Mouse (Mus musculus) heart, postnatal 14 days (tissue): Measurements from ENCODE around the gene Sh3pxd2a. TPM values are rescaled to one million over a fixed set of nuclear protein-coding genes. Genes with fewer than 3 reads are reported as not detected.
A peak's percentile ranks its signal among the peaks of the same experiment; 100 is the strongest.

Experiments
- DNase-seq, 2 experiments: peaks; one replicate each; pipeline ENCODE4 v3.0.0; 2021 to 2022
- intact Hi-C: fragments of 180-260 bp; cut with DNase I; formaldehyde crosslinking; loops from one replicate; pipeline ENCODE4 v1.15.1; 2025
- total RNA-seq, 2 experiments: library from RNA; stranded (reverse); gene quantifications; 2 replicates each; pipeline ENCODE4 v1.2.3; 2021

Sh3pxd2a gene
- total RNA-seq, 2 experiments from 2014 or later, result 75.2 to 75.9 TPM

DNA sequence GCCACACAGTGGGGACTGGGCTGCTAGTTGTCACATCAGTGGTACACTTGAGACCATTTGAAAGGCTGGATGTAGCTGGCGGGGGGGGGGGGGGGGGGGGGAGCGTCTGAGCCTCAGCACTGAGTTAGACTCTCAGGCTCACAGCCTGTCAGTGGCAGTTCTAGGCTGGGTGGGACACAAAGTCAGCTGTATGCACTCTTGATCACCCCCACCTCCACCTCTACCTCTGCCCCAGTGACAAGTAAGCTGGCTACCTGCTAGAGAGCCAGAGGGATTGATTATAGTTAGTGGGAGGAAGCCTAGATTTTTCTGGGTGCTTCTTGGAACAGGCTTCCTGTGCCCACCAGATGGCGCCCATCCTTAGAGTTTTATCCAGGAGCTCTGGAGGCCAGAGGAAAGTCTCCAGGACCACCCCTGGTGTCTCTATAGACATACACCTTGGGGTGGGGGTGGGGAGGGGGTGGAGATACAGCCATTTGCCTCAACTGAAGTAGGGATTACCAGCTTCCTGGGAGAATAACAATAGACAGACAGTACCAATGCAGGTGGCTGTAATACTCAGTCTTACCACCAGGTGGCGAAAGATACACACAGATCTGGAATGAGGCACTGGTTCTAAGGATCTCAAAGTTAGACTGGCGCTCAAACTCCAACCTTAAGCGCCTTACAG, 107.9 kb downstream of the Sh3pxd2a start:
- intact Hi-C loops, result loop anchor here (1.0 to 10.0 kb wide), 5 partner anchors 46 to 468 kb away; partner anchors contain the start of gene Sh3pxd2a
- peak; percentile 81 to 89 for DNase-seq

GRCm38 (mm10) chr19:47354456-47354855, 109.7 kb downstream of the Sh3pxd2a start:
- no peak for DNase-seq
- intact Hi-C loops, result loop anchor here (10.0 kb wide), 1 partner anchor 470 kb away; no protein-coding TSS in a partner anchor

GRCm38 (mm10) chr19:47349043-47349442, 115.2 kb downstream of the Sh3pxd2a start:
- DNase-seq, result no peak
- intact Hi-C loops, result no loop called here

DNA sequence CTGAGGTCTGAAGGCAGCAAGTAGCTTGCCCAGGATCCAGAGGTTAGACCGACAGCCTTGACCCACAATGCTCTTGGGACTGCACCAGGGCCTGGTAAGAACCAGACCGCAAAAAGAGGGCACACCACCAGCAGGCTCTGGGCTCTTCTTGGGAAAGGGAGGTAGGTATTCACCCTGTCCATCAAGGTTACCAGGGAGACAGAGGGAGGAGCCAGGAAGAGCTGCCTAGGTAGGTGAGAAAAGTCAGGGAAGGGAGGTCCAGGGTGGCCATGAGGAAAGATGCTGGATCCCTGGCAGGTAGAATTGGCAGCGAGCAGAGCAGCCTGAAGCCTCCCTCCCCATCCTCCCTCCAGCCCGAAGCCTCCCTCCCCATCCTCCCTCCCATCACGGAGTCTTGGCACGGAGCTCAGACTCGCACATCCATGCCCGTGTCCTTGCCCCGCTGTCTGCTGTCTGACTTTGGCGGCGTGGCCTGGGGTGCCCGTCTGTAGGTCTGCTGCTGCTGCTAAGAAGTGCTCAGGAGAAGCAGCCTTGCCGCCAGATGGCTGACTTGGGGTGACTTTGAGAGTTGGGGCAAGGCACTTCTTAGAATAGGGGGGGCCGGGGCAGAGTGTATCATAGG, 115.7 kb downstream of the Sh3pxd2a start:
- no peak for DNase-seq
- intact Hi-C loops, result no loop called here

GRCm38 (mm10) chr19:47347021-47347643, 117.1 kb downstream of the Sh3pxd2a start:
- intact Hi-C loops, result no loop called here
- no peak for DNase-seq

- DNase-seq, result no peak
These were observed 117.6 kb downstream of the Sh3pxd2a start for GRCm38 (mm10) chr19:47346606-47347005.

DNA sequence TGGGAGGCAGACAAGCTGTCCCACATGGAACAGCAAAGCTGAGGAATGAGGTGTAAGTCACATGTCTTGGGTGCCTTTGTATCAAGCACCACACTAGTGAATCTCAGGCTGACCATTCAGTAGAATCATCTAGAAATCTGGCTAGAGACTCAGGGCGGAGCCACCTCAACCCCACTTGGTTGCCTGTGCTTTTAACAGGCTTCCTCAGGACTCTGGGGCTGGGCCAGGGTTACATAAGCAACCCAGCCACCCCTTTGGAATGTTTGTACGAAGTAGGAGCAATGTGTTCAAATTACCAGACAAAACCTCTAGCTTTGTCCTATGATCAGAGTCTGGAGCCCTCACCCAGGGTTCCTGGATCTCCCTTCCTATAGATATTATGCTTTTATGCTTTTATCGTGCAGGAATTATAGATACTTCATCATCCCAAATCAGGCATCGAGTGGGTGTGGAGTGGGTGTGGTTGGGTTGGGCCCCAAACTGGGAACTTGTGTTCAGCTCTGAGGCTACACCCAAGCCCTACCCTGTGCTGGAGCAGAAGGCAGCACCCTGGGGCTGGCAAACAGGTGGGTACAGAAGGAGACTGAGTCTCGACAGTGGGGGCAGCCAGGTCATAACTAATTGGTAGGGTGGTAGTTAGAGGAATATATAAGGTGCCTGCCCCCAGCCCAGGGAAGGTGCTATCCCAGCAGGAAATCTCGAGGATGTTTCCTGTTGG, 118.2 kb downstream of the Sh3pxd2a start:
- peak in 1 of 2 experiments; percentile 39 for DNase-seq
- intact Hi-C loops, result no loop called here

More at GRCm38 (mm10) chr19:47346606-47347005, 117.6 kb downstream of the Sh3pxd2a start:
- intact Hi-C loops, result no loop called here

DNA sequence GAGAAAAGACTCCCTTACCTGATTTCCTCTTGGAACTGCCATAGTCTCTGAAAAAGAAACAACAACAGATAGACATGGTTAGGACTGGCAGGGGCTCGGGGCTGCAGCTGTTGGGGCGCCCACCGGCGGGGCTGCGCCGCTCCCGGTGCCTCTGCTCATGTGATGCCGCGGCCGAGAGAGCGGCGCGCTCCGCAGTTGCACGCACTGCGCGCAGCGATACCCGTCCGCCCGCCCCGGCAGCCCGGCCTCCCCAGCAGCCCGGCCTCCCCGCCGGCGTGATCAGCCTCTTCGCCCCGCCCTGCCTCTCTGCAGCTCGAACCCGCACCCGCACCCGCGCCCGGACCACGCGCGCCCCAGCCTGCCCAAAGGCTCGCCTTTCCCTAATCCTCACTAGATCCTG, 120.8 kb downstream of the Sh3pxd2a start:
- intact Hi-C loops, result no loop called here
- no peak for DNase-seq

DNA sequence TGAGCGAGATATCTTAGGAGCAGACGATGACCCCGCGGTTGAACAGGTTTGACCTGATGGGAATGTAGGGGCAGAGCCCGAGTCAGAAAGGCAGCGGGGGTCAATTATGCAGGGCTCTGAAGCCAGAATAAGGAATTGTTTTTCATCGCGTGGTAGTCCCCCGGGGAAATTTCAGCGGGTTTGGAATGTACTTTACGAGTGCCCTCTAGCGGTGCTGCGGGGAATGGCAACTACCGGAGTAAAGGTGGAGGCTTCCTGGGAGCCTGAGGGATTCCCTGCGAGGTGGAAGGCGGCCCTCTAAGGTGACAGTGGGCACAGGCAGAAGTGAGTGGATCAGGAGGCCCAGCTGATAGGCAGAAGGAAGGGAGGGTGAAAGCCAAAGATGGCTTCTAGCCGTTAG, 125.0 kb downstream of the Sh3pxd2a start:
- peak; percentile 82 to 90 for DNase-seq
- intact Hi-C loops, result loop anchor here (2.0 kb wide), 2 partner anchors 18 to 162 kb away; no protein-coding TSS in a partner anchor

DNA sequence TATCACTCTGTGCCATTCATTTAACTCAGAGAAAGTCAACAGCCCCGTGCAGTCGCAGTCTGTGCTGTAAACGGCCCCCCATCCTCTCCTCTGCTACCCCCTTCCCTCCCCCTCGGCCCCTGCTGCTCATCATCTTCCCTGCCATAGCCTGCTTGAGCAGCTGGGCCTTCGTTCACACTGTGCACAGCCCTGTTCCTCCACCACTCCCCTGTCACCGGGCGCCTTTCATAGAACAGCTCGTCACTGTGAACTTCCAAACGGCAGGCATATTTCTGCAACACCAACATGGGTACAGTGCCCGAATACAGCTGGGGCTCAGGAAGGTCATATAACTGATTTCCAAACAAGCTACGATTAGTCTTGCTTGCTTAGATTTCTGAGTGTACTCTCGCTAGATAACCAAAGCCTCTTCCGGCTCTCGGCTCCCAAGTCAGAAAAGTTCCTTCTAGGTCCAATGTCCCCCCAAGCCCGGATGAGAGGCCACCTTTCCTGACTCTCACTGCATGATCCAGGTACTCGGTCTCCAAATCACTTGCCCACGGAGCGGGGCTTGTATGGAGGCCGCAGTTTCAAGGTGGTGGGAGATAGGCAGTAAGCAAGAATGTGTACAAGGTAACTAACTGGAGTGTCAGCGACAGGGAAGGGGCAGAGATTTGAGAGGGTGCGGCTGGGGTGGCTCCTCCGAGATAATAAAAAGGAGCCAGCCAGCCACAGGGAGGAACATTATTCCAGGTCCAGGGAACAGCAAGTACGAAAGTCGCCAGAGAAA, 125.6 kb downstream of the Sh3pxd2a start:
- intact Hi-C loops, result loop anchor here (1.0 to 2.0 kb wide), 3 partner anchors 18 to 162 kb away; no protein-coding TSS in a partner anchor
- DNase-seq, result no peak

GRCm38 (mm10) chr19:47337743-47338142, 126.5 kb downstream of the Sh3pxd2a start:
- peak; percentile 92 to 97 for DNase-seq
- intact Hi-C loops, result loop anchor here (1.0 to 2.0 kb wide), 3 partner anchors 17 to 161 kb away; no protein-coding TSS in a partner anchor

DNA sequence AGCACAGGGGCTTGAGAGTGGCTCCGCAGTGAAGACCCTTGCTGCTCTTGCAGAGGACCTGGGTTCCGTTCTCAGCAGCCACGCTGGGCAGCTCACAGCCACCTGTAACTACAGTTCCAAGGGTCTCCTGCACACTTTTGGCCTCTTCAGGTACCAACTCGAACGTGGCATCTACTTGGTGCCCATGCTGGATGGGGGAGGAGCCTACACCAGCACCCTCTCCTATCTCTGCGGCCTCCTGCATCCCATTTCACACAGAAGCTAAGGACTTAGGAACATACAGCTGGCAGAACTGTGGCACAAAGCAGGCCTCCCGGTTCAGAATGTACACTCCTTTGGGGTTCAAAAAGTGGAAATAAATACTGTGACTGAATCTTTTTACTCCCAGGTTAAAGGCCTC, 127.0 kb downstream of the Sh3pxd2a start:
- intact Hi-C loops, result no loop called here
- DNase-seq, result no peak

DNA sequence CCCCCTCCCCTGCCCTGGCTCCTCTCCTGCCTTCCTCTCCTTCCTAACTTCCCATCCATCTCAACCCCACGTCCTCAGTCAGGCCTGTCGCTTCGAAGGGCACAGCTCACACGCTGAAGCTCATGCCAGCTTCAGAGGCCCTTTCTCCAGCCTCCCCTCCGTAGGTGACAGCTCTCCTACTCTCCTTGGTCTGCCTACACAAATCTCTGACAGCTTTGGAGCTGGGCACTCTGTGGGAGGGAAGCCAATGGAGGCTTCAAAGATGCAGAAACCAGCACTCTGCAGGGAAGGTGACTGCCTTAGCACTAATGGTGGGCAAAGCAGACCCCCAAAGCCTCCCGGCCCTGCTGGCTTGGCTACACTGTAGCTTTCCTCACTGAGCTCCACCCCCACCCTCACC, 128.9 kb downstream of the Sh3pxd2a start:
- intact Hi-C loops, result no loop called here
- DNase-seq, result no peak

GRCm38 (mm10) chr19:47334713-47335112, 129.5 kb downstream of the Sh3pxd2a start:
- DNase-seq, result no peak
- intact Hi-C loops, result no loop called here

DNA sequence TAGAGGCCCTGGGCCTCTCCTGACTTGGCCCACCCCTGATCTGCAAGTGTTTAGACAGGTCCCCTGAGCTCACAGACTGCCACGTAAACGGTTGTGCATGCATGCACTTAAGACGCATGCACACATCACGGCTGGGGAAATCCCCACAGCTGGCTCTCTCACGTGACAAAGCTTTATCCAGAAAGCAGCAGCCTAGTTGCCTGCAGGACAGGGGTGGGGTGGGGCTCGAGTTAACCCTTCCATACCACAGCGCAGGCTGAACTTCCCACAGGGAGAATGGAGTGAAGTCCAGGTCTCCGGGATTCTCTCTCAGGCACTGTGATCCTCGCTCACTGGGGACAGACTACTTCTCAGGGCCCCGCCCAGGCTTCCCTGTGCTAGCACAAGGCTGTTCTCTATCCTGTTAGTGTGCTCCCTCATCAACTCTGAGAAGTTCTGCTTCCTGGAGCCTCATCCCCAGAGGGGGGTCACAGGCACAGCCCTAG, 133.4 kb downstream of the Sh3pxd2a start:
- peak; percentile 59 to 66 for DNase-seq
- intact Hi-C loops, result no loop called here

GRCm38 (mm10) chr19:47329102-47329501, 135.1 kb downstream of the Sh3pxd2a start:
- intact Hi-C loops, result no loop called here
- DNase-seq, result no peak

DNA sequence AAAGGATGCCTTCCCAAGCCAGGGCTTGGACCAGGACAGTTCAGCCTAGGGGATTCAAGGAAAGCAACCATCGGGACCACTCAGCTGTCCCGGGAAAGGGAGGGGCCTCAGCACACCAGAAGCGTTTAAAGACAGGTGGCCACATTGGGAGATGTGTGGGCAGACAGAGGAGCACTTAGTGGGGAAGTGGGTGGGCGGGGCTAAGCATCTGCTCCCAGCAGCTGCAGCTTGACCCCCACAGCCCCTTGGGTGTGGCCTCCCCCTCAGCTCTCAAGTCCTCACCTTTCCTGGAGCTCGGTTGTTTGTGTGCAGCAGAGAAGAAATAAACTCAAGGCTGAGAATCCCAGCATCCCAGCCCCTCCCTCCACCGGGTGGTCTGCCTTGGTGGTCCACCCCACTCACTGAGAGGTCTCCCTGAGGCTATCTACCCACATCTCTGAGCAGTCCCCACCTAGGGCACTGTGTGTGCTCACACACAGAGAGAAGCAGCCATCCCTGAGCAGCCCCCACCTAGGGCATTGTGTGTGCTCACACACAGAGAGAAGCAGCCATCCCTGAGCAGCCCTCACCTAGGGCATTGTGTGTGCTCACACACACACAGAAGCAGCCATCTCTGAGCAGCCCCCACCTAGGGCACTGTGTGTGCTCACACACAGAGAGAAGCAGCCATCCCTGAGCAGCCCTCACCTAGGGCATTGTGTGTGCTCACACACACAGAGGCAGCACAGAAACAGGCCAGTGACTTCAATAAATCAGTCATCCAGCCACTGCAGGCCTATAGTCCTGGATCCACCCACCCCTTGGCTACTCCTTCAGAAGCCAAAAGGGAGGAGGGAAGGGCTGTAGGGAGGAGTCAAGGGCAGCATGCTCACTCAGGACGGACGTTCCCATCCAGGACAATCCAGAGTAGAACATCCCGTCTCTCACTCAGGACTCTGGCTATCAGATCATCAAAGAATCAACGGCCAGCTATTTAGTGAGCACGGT, 136.0 kb downstream of the Sh3pxd2a start:
- no peak for DNase-seq
- intact Hi-C loops, result no loop called here

GRCm38 (mm10) chr19:47325881-47326280, 138.3 kb downstream of the Sh3pxd2a start:
- intact Hi-C loops, result no loop called here
- peak in 1 of 2 experiments; percentile 70 for DNase-seq
